Mouse (Mus musculus) liver, embryonic 15.5 days (tissue): ENCODE results near the gene Axin1. TPM values are rescaled to one million over a fixed set of nuclear protein-coding genes. Genes with fewer than 3 reads are reported as not detected.

Source experiments
- ATAC-seq: fragments of 200-750 bp; cut with Nextera tagmentation; 2 replicates; pipeline ENCODE4 v1.8.0; 2017; ENCODE audit warnings: moderate number of reproducible peaks, mild to moderate bottlenecking, moderate library complexity; ENCODE audit not compliant: insufficient read depth
- H3K27ac ChIP-seq: fragments of 300-500 bp; sonication (generic); replicated peaks from 2 replicates; pipeline ENCODE4 v1.5.1; 2015; ENCODE audit warnings: mild to moderate bottlenecking, inconsistent platforms
- H3K27me3 ChIP-seq: fragments of 300-500 bp; sonication (generic); 2 replicates; pipeline ENCODE4 v1.6.1; 2015; ENCODE audit warnings: mild to moderate bottlenecking, inconsistent platforms
- H3K36me3 ChIP-seq: fragments of 300-500 bp; sonication (generic); replicated peaks from 2 replicates; pipeline ENCODE4 v1.6.1; 2015; ENCODE audit warnings: moderate library complexity, mild to moderate bottlenecking, inconsistent platforms
- H3K4me1 ChIP-seq: fragments of 300-500 bp; sonication (generic); replicated peaks from 2 replicates; pipeline ENCODE4 v1.6.1; 2015; ENCODE audit warnings: inconsistent platforms
- H3K4me2 ChIP-seq: fragments of 300-500 bp; sonication (generic); 2 replicates; pipeline ENCODE4 v1.6.1; 2015; ENCODE audit warnings: moderate library complexity, mild to moderate bottlenecking, inconsistent platforms
- H3K4me3 ChIP-seq: fragments of 300-500 bp; sonication (generic); replicated peaks from 2 replicates; pipeline ENCODE4 v1.5.1; 2015; ENCODE audit warnings: mild to moderate bottlenecking, inconsistent platforms
- H3K9ac ChIP-seq: fragments of 300-500 bp; sonication (generic); 2 replicates; pipeline ENCODE4 v1.6.1; 2015; ENCODE audit warnings: moderate library complexity, mild to moderate bottlenecking, inconsistent platforms
- H3K9me3 ChIP-seq: fragments of 300-500 bp; sonication (generic); replicated peaks from 2 replicates; pipeline ENCODE4 v1.6.1; 2016; ENCODE audit warnings: inconsistent platforms
- WGBS: fragments of 180-500 bp; shearing (Covaris S2); methylation state at CpG from one replicate; pipeline ENCODE4 v1.1.7; 2015; ENCODE audit warnings: mixed read lengths; ENCODE audit not compliant: insufficient replicate concordance; 5-methylcytosine and 5-hydroxymethylcytosine counted together
- polyA plus RNA-seq: library from polyadenylated mRNA; unstranded; fragments of >200 nt; fragmentation: Nextera tagmentation; extraction: Ambion mirVana; gene quantifications from 2 replicates; pipeline ENCODE4 v1.2.1, GENCODE M21; 2015

The Axin1 gene
- polyA plus RNA-seq, 1 experiment from 2014 or later: 7.1 TPM

GRCm38 (mm10) chr17:26192481-26193190 is 54.1 kb downstream of the Axin1 start:
- peaks cover 94% of the 10 kb centered on the region for H3K36me3 ChIP-seq

GRCm38 (mm10) chr17:26198892-26199291 is 60.4 kb downstream of the Axin1 start, which contains the start of gene Pdia2:
Gene Pdia2, minus strand, starts transcription at chr17:26199087.
- ATAC-seq: peak; percentile 74
- H3K4me1 ChIP-seq: peaks cover 80% of the 10 kb centered on the region
- peak within 1 kb of the TSS; percentile 97 for H3K4me2 ChIP-seq
- H3K9me3 ChIP-seq: no peaks in the 10 kb centered on the region
- H3K9ac ChIP-seq: peak within 1 kb of the TSS; percentile 64
- peaks cover 43% of the 10 kb centered on the region for H3K36me3 ChIP-seq
- H3K4me3 ChIP-seq: peak within 1 kb of the TSS; percentile 64
- H3K27me3 ChIP-seq: peaks cover 44% of the 10 kb centered on the region
- H3K27ac ChIP-seq: peak within 1 kb of the TSS; percentile 81
- 22% methylated on average over 4 of the region's 4 CpGs for WGBS

More at GRCm38 (mm10) chr17:26192481-26193190, 54.1 kb downstream of the Axin1 start:
- Histone ChIP-seq H3K9ac (no peak overlapping the region), H3K4me2 (no peak overlapping the region), H3K4me3 (no peak overlapping the region), H3K9me3 (no peaks in the 10 kb centered on the region), H3K4me1 (peaks cover 19% of the 10 kb centered on the region), H3K27me3 (no peaks in the 10 kb centered on the region), H3K27ac (no peak overlapping the region)
- 83% methylated on average over 15 of the region's 15 CpGs for WGBS
- ATAC-seq: no peak

- H3K36me3 ChIP-seq: peaks cover 22% of the 10 kb centered on the region
- peak overlapping the region; percentile 64 for H3K4me3 ChIP-seq
- under 1% methylated on average over 91 of the region's 92 CpGs for WGBS
- H3K4me2 ChIP-seq: peak overlapping the region; percentile 97
- peaks cover 65% of the 10 kb centered on the region for H3K27me3 ChIP-seq
- H3K27ac ChIP-seq: peak overlapping the region; percentile 55
- H3K4me1 ChIP-seq: peaks cover 77% of the 10 kb centered on the region
- peak; percentile 72 for ATAC-seq
- no peaks in the 10 kb centered on the region for H3K9me3 ChIP-seq
- peak overlapping the region; percentile 61 for H3K9ac ChIP-seq
Observed at GRCm38 (mm10) chr17:26200831-26201705, 62.6 kb downstream of the Axin1 start.

GRCm38 (mm10) chr17:26201998-26202397 is 63.5 kb downstream of the Axin1 start:
- Histone ChIP-seq H3K36me3 (peaks cover 12% of the 10 kb centered on the region), H3K27me3 (peaks cover 68% of the 10 kb centered on the region), H3K27ac (no peak overlapping the region), H3K9me3 (no peaks in the 10 kb centered on the region), H3K4me2 (peak overlapping the region; percentile 97), H3K4me3 (no peak overlapping the region), H3K9ac (no peak overlapping the region), H3K4me1 (peaks cover 67% of the 10 kb centered on the region)
- no peak for ATAC-seq

- H3K9ac ChIP-seq: no peak within 1 kb of the TSS
- no peaks in the 10 kb centered on the region for H3K9me3 ChIP-seq
- ATAC-seq: no peak
- H3K4me2 ChIP-seq: peak within 1 kb of the TSS; percentile 97
- no peak within 1 kb of the TSS for H3K27ac ChIP-seq
- 2% methylated on average over 22 of the region's 22 CpGs for WGBS
- peak within 1 kb of the TSS; percentile 56 for H3K4me3 ChIP-seq
- H3K36me3 ChIP-seq: peaks cover 5% of the 10 kb centered on the region; the same call in 1 of the 2 replicates
- H3K27me3 ChIP-seq: peaks cover 73% of the 10 kb centered on the region
- peaks cover 60% of the 10 kb centered on the region for H3K4me1 ChIP-seq
Observed at GRCm38 (mm10) chr17:26202737-26203136, 64.2 kb downstream of the Axin1 start, which contains the start of gene Rgs11. Gene Rgs11, plus strand, starts transcription at chr17:26202951.

- no peak overlapping the region for H3K27ac ChIP-seq
- peaks cover 54% of the 10 kb centered on the region for H3K4me1 ChIP-seq
- H3K4me2 ChIP-seq: peak overlapping the region; percentile 97
- no peaks in the 10 kb centered on the region for H3K9me3 ChIP-seq
- no peaks in the 10 kb centered on the region for H3K36me3 ChIP-seq
- peak overlapping the region; percentile 56 for H3K4me3 ChIP-seq
- ATAC-seq: no peak
- H3K27me3 ChIP-seq: peaks cover 80% of the 10 kb centered on the region
- H3K9ac ChIP-seq: no peak overlapping the region
- WGBS: 2% methylated on average over 30 of the region's 30 CpGs
Observed at GRCm38 (mm10) chr17:26203321-26203811, 64.9 kb downstream of the Axin1 start.

- H3K27me3 ChIP-seq: peaks cover 79% of the 10 kb centered on the region
- H3K4me2 ChIP-seq: no peak overlapping the region
- no peaks in the 10 kb centered on the region for H3K36me3 ChIP-seq
- ATAC-seq: no peak
- H3K4me1 ChIP-seq: peaks cover 40% of the 10 kb centered on the region
- no peaks in the 10 kb centered on the region for H3K9me3 ChIP-seq
- WGBS: 33% methylated on average over 11 of the region's 11 CpGs
- no peak overlapping the region for H3K9ac ChIP-seq
- no peak overlapping the region for H3K27ac ChIP-seq
- H3K4me3 ChIP-seq: no peak overlapping the region
Observed at GRCm38 (mm10) chr17:26204766-26205165, 66.3 kb downstream of the Axin1 start.

- no peak overlapping the region for H3K27ac ChIP-seq
- no peak overlapping the region for H3K4me2 ChIP-seq
- H3K27me3 ChIP-seq: peaks cover 68% of the 10 kb centered on the region
- H3K4me3 ChIP-seq: no peak overlapping the region
- H3K36me3 ChIP-seq: no peaks in the 10 kb centered on the region
- peaks cover 23% of the 10 kb centered on the region for H3K4me1 ChIP-seq
- no peaks in the 10 kb centered on the region for H3K9me3 ChIP-seq
- no peak overlapping the region for H3K9ac ChIP-seq
- WGBS: 25% methylated on average over 1 of the region's 1 CpGs
- ATAC-seq: no peak
Observed at GRCm38 (mm10) chr17:26206392-26206791, 67.9 kb downstream of the Axin1 start.

GRCm38 (mm10) chr17:26207686-26208085 is 69.2 kb downstream of the Axin1 start, which contains the start of gene Arhgdig:
Gene Arhgdig, minus strand, starts transcription at chr17:26207786.
- Histone ChIP-seq H3K27ac (no peak within 1 kb of the TSS), H3K36me3 (no peaks in the 10 kb centered on the region), H3K4me2 (no peak within 1 kb of the TSS), H3K27me3 (peaks cover 55% of the 10 kb centered on the region), H3K9ac (no peak within 1 kb of the TSS), H3K4me1 (peaks cover 11% of the 10 kb centered on the region), H3K9me3 (no peaks in the 10 kb centered on the region), H3K4me3 (no peak within 1 kb of the TSS)
- WGBS: 84% methylated on average over 12 of the region's 12 CpGs
- no peak for ATAC-seq

GRCm38 (mm10) chr17:26212241-26212640 is 73.8 kb downstream of the Axin1 start:
- H3K27me3 ChIP-seq: peaks cover 17% of the 10 kb centered on the region; the same call in 1 of the 2 replicates
- whole genome bisulfite sequencing: 70% methylated on average over 7 of the region's 7 CpGs
- H3K4me3 ChIP-seq: no peak overlapping the region
- no peak overlapping the region for H3K4me2 ChIP-seq
- no peak overlapping the region for H3K27ac ChIP-seq
- no peaks in the 10 kb centered on the region for H3K36me3 ChIP-seq
- ATAC-seq: no peak
- no peak overlapping the region for H3K9ac ChIP-seq
- no peaks in the 10 kb centered on the region for H3K4me1 ChIP-seq
- H3K9me3 ChIP-seq: no peaks in the 10 kb centered on the region

GRCm38 (mm10) chr17:26212681-26213080 is 74.2 kb downstream of the Axin1 start:
- Histone ChIP-seq H3K9ac (no peak overlapping the region), H3K9me3 (no peaks in the 10 kb centered on the region), H3K4me1 (no peaks in the 10 kb centered on the region), H3K4me2 (no peak overlapping the region), H3K4me3 (no peak overlapping the region), H3K27me3 (peaks cover 14% of the 10 kb centered on the region; the same call in 1 of the 2 replicates), H3K36me3 (no peaks in the 10 kb centered on the region), H3K27ac (no peak overlapping the region)
- no peak for ATAC-seq
- WGBS: 76% methylated on average over 11 of the region's 11 CpGs
